Mouse (Mus musculus) embryonic fibroblast, embryonic 13.5 days (primary cell): ENCODE data around the gene S100a7a.

Experiments
- CTCF ChIP-seq: IDR thresholded peaks from 2 replicates; pipeline ENCODE4 v1.5.1; 2011; ENCODE audit warnings: mild to moderate bottlenecking, control low read depth, low read length, moderate library complexity, borderline replicate concordance; ENCODE audit not compliant: insufficient read depth
- POLR2A ChIP-seq: IDR thresholded peaks from 2 replicates; pipeline ENCODE4 v1.6.1; 2011; ENCODE audit warnings: low read depth, mild to moderate bottlenecking, control low read depth, low read length, moderate library complexity

DNA sequence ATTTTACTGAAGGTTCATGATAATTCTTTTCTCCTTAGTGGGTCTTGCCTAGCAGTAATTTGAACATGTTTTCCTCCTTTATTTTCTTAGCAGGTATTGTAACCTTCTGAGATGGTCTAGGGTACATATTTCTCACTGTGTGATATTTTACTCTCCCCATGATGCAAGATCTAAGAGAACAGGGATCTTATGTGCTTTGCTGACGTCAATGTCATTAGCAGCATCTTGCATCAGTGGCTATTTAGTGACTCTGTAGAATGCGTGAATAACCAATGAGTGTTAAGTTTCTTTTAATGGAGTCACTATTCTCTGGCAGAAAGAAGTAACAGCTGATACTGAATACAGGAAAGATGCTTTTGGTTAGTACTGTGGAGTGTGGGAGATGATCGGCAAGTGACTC is 30.1 kb downstream of the S100a7a start:
- TF ChIP-seq CTCF = no peak
- no peak for TF ChIP-seq POLR2A
